Mouse (Mus musculus) G1E (cell line): ENCODE results near the gene Arfgap2.

Experiments used
- CTCF ChIP-seq: IDR thresholded peaks from 2 replicates; pipeline ENCODE4 v1.5.1; 2012; ENCODE audit warnings: low read depth, low read length, inconsistent platforms, mixed read lengths
- GATA1 ChIP-seq: IDR thresholded peaks from 2 replicates; pipeline ENCODE4 v1.6.1; 2012; ENCODE audit warnings: borderline replicate concordance, low read length, inconsistent platforms, mixed read lengths
- GATA2 ChIP-seq: IDR thresholded peaks from 2 replicates; pipeline ENCODE4 v1.6.1; 2012; ENCODE audit warnings: low read depth, low read length, inconsistent platforms, borderline replicate concordance
- TAL1 ChIP-seq: conservative IDR thresholded peaks from 2 replicates; pipeline ENCODE4 v1.6.1; 2012; ENCODE audit warnings: low read depth, low read length, inconsistent platforms, mixed read lengths

- no peak for TF ChIP-seq CTCF
- no peak for TF ChIP-seq TAL1
- no peak for TF ChIP-seq GATA2
- TF ChIP-seq GATA1 = no peak
These were observed 12.8 kb upstream of the Arfgap2 start for GRCm38 (mm10) chr2:91252001-91252400.
